Mouse (Mus musculus) common myeloid progenitor, adult 5-6 weeks (primary cell): Measurements from ENCODE around the gene Pigt. TPM values are rescaled to one million over a fixed set of nuclear protein-coding genes. Genes with fewer than 3 reads are reported as not detected.

Source experiments
- ATAC-seq: replicated peaks from 2 replicates; pipeline ENCODE4 v1.8.0; 2016; ENCODE audit warnings: low read depth, mild to moderate bottlenecking, moderate TSS enrichment, inconsistent platforms; ENCODE audit not compliant: poor library complexity, severe bottlenecking
- total RNA-seq: library from RNA; stranded (forward); fragments of 200-1000, 187-1606 nt; gene quantifications from 2 replicates; pipeline ENCODE4 v1.2.3, GENCODE M21; 2017

Pigt gene
- total RNA-seq, 1 experiment from 2014 or later, result 33.2 TPM

GRCm38 (mm10) chr2:164485681-164486257 is 11.6 kb upstream of the Pigt start, which contains the start of gene Dbndd2:
Gene Dbndd2, plus strand, starts transcription at chr2:164486106.
- ATAC-seq, result 0 out of 2 replicates have a peak, but pooled peaks have one; percentile 30

GRCm38 (mm10) chr2:164486258-164487114 is 10.8 kb upstream of the Pigt start:
- peak; percentile 33 for ATAC-seq

GRCm38 (mm10) chr2:164487115-164487527 is 10.2 kb upstream of the Pigt start:
- no peak for ATAC-seq

- ATAC-seq, result no peak
These were observed 9.5 kb upstream of the Pigt start for GRCm38 (mm10) chr2:164487812-164488211.

GRCm38 (mm10) chr2:164494126-164494525 is 3.2 kb upstream of the Pigt start:
- ATAC-seq, result no peak

- ATAC-seq, result peak; percentile 31; the same call in 1 of the 2 replicates
These were observed 989 bp upstream of the Pigt start for GRCm38 (mm10) chr2:164496331-164496730.

- peak; percentile 17 for ATAC-seq
These were observed 460 bp downstream of the Pigt start for GRCm38 (mm10) chr2:164497691-164498268.

GRCm38 (mm10) chr2:164499317-164499716 is 2.0 kb downstream of the Pigt start:
- ATAC-seq, result no peak

- no peak for ATAC-seq
These were observed 3.2 kb downstream of the Pigt start for GRCm38 (mm10) chr2:164500511-164500910.

- ATAC-seq, result no peak
These were observed 7.6 kb downstream of the Pigt start for GRCm38 (mm10) chr2:164504919-164505318.

- no peak for ATAC-seq
These were observed 8.5 kb downstream of the Pigt start for GRCm38 (mm10) chr2:164505619-164506347.

GRCm38 (mm10) chr2:164507811-164508210 is 10.5 kb downstream of the Pigt start:
- ATAC-seq, result no peak

GRCm38 (mm10) chr2:164510621-164511190 is 13.4 kb downstream of the Pigt start:
- no peak for ATAC-seq

GRCm38 (mm10) chr2:164512121-164512909 is 15.0 kb downstream of the Pigt start:
- ATAC-seq, result no peak

GRCm38 (mm10) chr2:164513389-164513788 is 16.1 kb downstream of the Pigt start:
- no peak for ATAC-seq

GRCm38 (mm10) chr2:164514916-164515315 is 17.6 kb downstream of the Pigt start:
- ATAC-seq, result no peak

- no peak for ATAC-seq
These were observed 18.6 kb downstream of the Pigt start for GRCm38 (mm10) chr2:164515897-164516296.

GRCm38 (mm10) chr2:164516592-164516991 is 19.3 kb downstream of the Pigt start:
- ATAC-seq, result no peak
